Mouse (Mus musculus) induced T-regulatory cell, adult 2 months (primary cell): ENCODE measurements around the gene Ankrd34a.

Experiments
- DNase-seq: peaks from one replicate; pipeline ENCODE4 v3.0.0-alpha.2; 2012; ENCODE audit warnings: low read depth

Gene Ankrd34a

GRCm38 (mm10) chr3:96606618-96607017 lies 10.2 kb downstream of the Ankrd34a start:
- DNase-seq = no peak

- no peak for DNase-seq
Observed at GRCm38 (mm10) chr3:96617941-96618340, 21.5 kb downstream of the Ankrd34a start.

- no peak for DNase-seq
Observed at GRCm38 (mm10) chr3:96623201-96623600, 26.8 kb downstream of the Ankrd34a start.

GRCm38 (mm10) chr3:96629729-96630600 lies 33.5 kb downstream of the Ankrd34a start, which contains the start of gene Rbm8a:
Gene Rbm8a (plus strand): TSS chr3:96629933.
- DNase-seq = peak; percentile 99

- no peak for DNase-seq
Observed at GRCm38 (mm10) chr3:96632058-96632457, 35.6 kb downstream of the Ankrd34a start.

GRCm38 (mm10) chr3:96634015-96634414 lies 37.6 kb downstream of the Ankrd34a start:
- DNase-seq = no peak

GRCm38 (mm10) chr3:96634928-96635879 lies 38.8 kb downstream of the Ankrd34a start, which contains the start of the genes Pex11b and Gm42957:
Gene Pex11b (plus strand): TSS chr3:96635376.
Gene Gm42957 (plus strand): TSS chr3:96635474.
- DNase-seq = peak; percentile 88

- DNase-seq = no peak
Observed at GRCm38 (mm10) chr3:96635906-96636305, 39.5 kb downstream of the Ankrd34a start.

- DNase-seq = no peak
Observed at GRCm38 (mm10) chr3:96636448-96636847, 40.0 kb downstream of the Ankrd34a start.

GRCm38 (mm10) chr3:96639219-96639618 lies 42.8 kb downstream of the Ankrd34a start:
- peak; percentile 83 for DNase-seq

GRCm38 (mm10) chr3:96645018-96645649 lies 48.7 kb downstream of the Ankrd34a start, which contains the start of gene Itga10:
Gene Itga10 (plus strand): TSS chr3:96645584.
- DNase-seq = peak; percentile 47

GRCm38 (mm10) chr3:96647365-96647764 lies 50.9 kb downstream of the Ankrd34a start:
- DNase-seq = no peak
